Mouse (Mus musculus) kidney, embryonic 14.5 days (tissue): ENCODE data around the gene Hoxb6. TPM values are rescaled to one million over a fixed set of nuclear protein-coding genes. Genes with fewer than 3 reads are reported as not detected.

Experiments used
- ATAC-seq: fragments of 200-750 bp; cut with Nextera tagmentation; 2 replicates; pipeline ENCODE4 v1.8.0; 2017; ENCODE audit warnings: moderate number of reproducible peaks, mild to moderate bottlenecking, moderate TSS enrichment, moderate library complexity; ENCODE audit not compliant: low FRiP score, low TSS enrichment
- H3K27ac ChIP-seq: fragments of 300-500 bp; sonication (generic); 2 replicates; pipeline ENCODE4 v1.5.1; 2014; ENCODE audit warnings: low read depth, mild to moderate bottlenecking, low read length, moderate library complexity, mixed read lengths
- H3K27me3 ChIP-seq: fragments of 300-500 bp; sonication (generic); 2 replicates; pipeline ENCODE4 v1.6.1; 2014; ENCODE audit warnings: mild to moderate bottlenecking, low read length; ENCODE audit not compliant: control insufficient read depth, insufficient read depth
- H3K36me3 ChIP-seq: fragments of 300-500 bp; sonication (generic); 2 replicates; pipeline ENCODE4 v1.6.1; 2014; ENCODE audit warnings: low read length, mixed read lengths; ENCODE audit not compliant: control insufficient read depth, insufficient read depth
- H3K4me1 ChIP-seq: fragments of 300-500 bp; sonication (generic); 2 replicates; pipeline ENCODE4 v1.6.1; 2014; ENCODE audit warnings: low read length, mixed read lengths; ENCODE audit not compliant: control insufficient read depth, insufficient read depth
- H3K4me2 ChIP-seq: fragments of 300-500 bp; sonication (generic); replicated peaks from 2 replicates; pipeline ENCODE4 v1.6.1; 2014; ENCODE audit warnings: low read depth, mild to moderate bottlenecking, low read length
- H3K4me3 ChIP-seq: fragments of 300-500 bp; sonication (generic); 2 replicates; pipeline ENCODE4 v1.5.1; 2014; ENCODE audit warnings: mild to moderate bottlenecking, low read length
- H3K9ac ChIP-seq: fragments of 300-500 bp; sonication (generic); 2 replicates; pipeline ENCODE4 v1.6.1; 2014; ENCODE audit warnings: low read depth, mild to moderate bottlenecking, low read length, moderate library complexity
- H3K9me3 ChIP-seq: fragments of 300-500 bp; sonication (generic); 2 replicates; pipeline ENCODE4 v1.6.1; 2016; ENCODE audit warnings: low read length; ENCODE audit not compliant: control insufficient read depth
- WGBS: fragments of 180-500 bp; shearing (Covaris S2); extraction: QIAGEN DNeasy Blood & Tissue Kit; methylation state at CpG from one replicate; pipeline ENCODE4 v1.1.7; 2014; 5-methylcytosine and 5-hydroxymethylcytosine counted together
- polyA plus RNA-seq: library from polyadenylated mRNA; unstranded; fragments of >200 nt; fragmentation: Nextera tagmentation; extraction: Ambion mirVana; gene quantifications from 2 replicates; pipeline ENCODE4 v1.2.1, GENCODE M21; 2014

Hoxb6 gene
- polyA plus RNA-seq, 1 experiment from 2014 or later = 44.1 TPM

DNA sequence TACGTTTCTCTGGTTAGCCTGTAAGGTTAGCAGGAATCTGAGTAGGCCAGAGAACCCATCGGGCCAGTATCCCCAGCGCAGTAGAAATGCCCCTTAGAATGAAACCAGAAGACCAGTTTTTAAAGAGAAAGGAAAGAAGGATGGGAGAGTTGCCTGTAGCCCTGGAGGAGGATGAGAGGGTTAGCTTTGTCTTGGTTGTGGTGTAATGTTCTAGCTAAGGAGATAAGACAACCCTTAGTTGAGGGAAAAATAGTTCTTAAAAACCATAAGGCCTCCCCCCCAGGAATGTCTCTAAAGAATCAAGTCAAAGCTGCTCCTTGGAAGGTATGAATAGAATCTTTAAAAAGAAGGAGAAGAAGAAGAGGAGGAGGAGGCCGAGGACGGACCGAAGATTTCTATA is 30.5 kb downstream of the Hoxb6 start:
- H3K36me3 ChIP-seq = peaks cover 26% of the 10 kb centered on the region
- H3K4me2 ChIP-seq = peak overlapping the region; percentile 95
- H3K27me3 ChIP-seq = no peaks in the 10 kb centered on the region
- no peak for ATAC-seq
- H3K9ac ChIP-seq = peak overlapping the region; percentile 99
- H3K4me1 ChIP-seq = peaks cover 74% of the 10 kb centered on the region
- peak overlapping the region; percentile 53 for H3K4me3 ChIP-seq
- peak overlapping the region; percentile 100 for H3K27ac ChIP-seq
- no peaks in the 10 kb centered on the region for H3K9me3 ChIP-seq
- WGBS = 5% methylated on average over 6 of the region's 6 CpGs

- WGBS = 24% methylated on average over 10 of the region's 10 CpGs
- no peak for ATAC-seq
- Histone ChIP-seq H3K4me1 (peaks cover 74% of the 10 kb centered on the region), H3K4me2 (peak within 1 kb of the TSS; percentile 95), H3K9me3 (no peaks in the 10 kb centered on the region), H3K9ac (peak within 1 kb of the TSS; percentile 99), H3K36me3 (peaks cover 28% of the 10 kb centered on the region), H3K4me3 (peak within 1 kb of the TSS; percentile 53), H3K27me3 (no peaks in the 10 kb centered on the region), H3K27ac (peak within 1 kb of the TSS; percentile 100)
Observed at GRCm38 (mm10) chr11:96323154-96323553, 30.9 kb downstream of the Hoxb6 start, which contains the start of gene Hoxb3. Hoxb3 (plus strand) TSS chr11:96323326.

DNA sequence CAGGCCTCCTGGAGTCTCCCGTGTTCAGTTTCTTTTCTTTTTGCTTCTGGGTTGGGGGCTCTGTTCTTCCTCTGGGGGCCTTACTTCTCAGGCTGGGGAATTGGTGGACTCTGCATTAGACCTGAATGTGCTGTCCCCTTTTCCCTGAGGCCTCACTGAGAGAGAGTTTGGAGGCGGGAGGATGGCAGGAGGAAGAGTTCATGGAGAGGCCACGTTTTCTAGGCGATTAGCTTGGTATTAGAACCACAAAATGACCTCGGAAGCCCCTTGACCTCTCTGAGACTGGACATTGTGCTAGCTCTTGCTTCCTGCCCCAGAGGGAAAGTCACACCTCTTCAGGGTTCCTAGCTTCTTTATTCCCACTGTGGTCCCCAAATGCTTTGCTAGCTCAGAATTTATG is 31.8 kb downstream of the Hoxb6 start:
- 4% methylated on average over 5 of the region's 5 CpGs for WGBS
- peaks cover 79% of the 10 kb centered on the region for H3K4me1 ChIP-seq
- peak overlapping the region; percentile 53 for H3K4me3 ChIP-seq
- H3K36me3 ChIP-seq = peaks cover 28% of the 10 kb centered on the region
- peak overlapping the region; percentile 95 for H3K4me2 ChIP-seq
- H3K27ac ChIP-seq = peak overlapping the region; percentile 100
- H3K9me3 ChIP-seq = no peaks in the 10 kb centered on the region
- ATAC-seq = no peak
- peak overlapping the region; percentile 99 for H3K9ac ChIP-seq
- H3K27me3 ChIP-seq = no peaks in the 10 kb centered on the region

DNA sequence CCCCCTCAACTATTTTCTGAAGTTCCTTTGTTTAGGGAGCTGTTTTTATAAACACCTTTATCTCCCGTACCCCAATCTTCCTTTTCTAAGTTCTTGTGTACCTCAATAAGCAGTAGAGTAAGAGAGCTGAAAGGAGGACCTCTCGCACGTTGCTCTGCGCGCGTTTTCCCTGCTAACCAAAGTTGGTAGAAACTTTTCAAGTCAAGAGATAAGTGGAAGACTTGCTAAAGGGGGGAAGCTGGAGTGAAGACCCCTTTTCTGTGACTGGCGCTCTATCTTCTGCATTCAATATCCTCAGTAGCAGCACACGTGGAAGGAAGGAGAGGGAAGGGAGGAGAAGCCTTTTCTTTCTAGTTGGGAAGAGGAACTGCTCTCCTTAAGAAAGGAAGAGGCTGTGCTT is 32.7 kb downstream of the Hoxb6 start:
- 19% methylated on average over 8 of the region's 8 CpGs for WGBS
- Histone ChIP-seq H3K4me3 (peak overlapping the region; percentile 53), H3K36me3 (peaks cover 30% of the 10 kb centered on the region), H3K9ac (peak overlapping the region; percentile 99), H3K27me3 (no peaks in the 10 kb centered on the region), H3K4me1 (peaks cover 87% of the 10 kb centered on the region), H3K4me2 (peak overlapping the region; percentile 95), H3K9me3 (no peaks in the 10 kb centered on the region), H3K27ac (peak overlapping the region; percentile 100)
- ATAC-seq = no peak

DNA sequence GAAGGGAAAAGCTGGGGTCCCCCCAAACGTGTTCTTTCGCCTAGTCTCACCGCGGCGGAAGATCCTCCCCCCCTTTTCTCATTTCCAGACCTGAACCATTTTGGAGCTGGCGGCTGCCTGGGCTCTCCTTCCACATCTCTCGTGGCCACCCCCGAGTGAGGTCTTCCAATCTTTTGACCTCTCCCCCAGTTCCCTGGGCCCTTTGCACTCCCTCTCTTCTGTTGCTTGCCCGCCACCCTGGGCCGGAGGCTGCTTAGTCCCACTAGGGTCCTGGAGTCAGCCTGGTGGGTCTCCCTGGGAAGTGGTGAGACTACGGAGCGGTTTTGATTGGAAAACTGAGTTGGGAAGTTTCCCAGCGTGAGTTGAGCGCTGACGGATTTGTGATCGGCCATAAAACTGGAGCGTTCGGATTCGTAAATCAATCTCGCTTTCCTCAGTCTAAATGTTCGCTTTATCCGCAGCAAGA is 33.5 kb downstream of the Hoxb6 start:
- Histone ChIP-seq H3K4me1 (peaks cover 89% of the 10 kb centered on the region), H3K27me3 (no peaks in the 10 kb centered on the region), H3K27ac (peak overlapping the region; percentile 100), H3K36me3 (peaks cover 30% of the 10 kb centered on the region), H3K4me2 (peak overlapping the region; percentile 95), H3K4me3 (peak overlapping the region; percentile 53), H3K9me3 (no peaks in the 10 kb centered on the region), H3K9ac (peak overlapping the region; percentile 99)
- 8% methylated on average over 22 of the region's 22 CpGs for WGBS
- ATAC-seq = peak; percentile 51

DNA sequence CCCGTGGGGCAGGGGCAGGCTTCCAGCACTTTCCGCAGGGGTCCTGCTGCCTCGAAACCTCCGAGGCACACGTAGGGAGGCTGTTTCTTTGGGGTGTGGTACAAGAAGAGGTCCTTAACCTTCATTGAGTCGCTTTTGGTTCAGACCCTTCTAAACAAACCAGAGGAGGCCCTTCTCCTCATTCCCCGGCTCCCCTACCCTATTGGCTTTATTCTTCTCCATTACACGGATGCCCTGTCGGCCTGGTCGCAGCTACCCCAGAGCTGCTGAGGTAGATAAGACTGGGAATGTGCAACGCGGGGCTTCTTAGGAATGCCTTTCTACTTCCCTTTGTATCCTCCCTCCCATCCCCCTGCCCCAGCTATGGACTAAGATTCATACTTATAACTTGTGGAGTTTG is 34.4 kb downstream of the Hoxb6 start:
- 21% methylated on average over 12 of the region's 12 CpGs for WGBS
- H3K27me3 ChIP-seq = no peaks in the 10 kb centered on the region
- H3K9me3 ChIP-seq = no peaks in the 10 kb centered on the region
- H3K36me3 ChIP-seq = peaks cover 31% of the 10 kb centered on the region
- H3K4me2 ChIP-seq = peak overlapping the region; percentile 95
- H3K4me3 ChIP-seq = peak overlapping the region; percentile 53
- H3K27ac ChIP-seq = peak overlapping the region; percentile 100
- peaks cover 94% of the 10 kb centered on the region for H3K4me1 ChIP-seq
- H3K9ac ChIP-seq = peak overlapping the region; percentile 99
- ATAC-seq = no peak

- 32% methylated on average over 7 of the region's 7 CpGs for WGBS
- Histone ChIP-seq H3K4me3 (peak overlapping the region; percentile 53; the same call in 1 of the 2 replicates), H3K9ac (peak overlapping the region; percentile 99), H3K4me1 (peaks cover 94% of the 10 kb centered on the region), H3K27ac (peak overlapping the region; percentile 100), H3K36me3 (peaks cover 31% of the 10 kb centered on the region), H3K4me2 (peak overlapping the region; percentile 95), H3K27me3 (no peaks in the 10 kb centered on the region), H3K9me3 (no peaks in the 10 kb centered on the region)
- no peak for ATAC-seq
Observed at GRCm38 (mm10) chr11:96327122-96327521, 34.8 kb downstream of the Hoxb6 start.

DNA sequence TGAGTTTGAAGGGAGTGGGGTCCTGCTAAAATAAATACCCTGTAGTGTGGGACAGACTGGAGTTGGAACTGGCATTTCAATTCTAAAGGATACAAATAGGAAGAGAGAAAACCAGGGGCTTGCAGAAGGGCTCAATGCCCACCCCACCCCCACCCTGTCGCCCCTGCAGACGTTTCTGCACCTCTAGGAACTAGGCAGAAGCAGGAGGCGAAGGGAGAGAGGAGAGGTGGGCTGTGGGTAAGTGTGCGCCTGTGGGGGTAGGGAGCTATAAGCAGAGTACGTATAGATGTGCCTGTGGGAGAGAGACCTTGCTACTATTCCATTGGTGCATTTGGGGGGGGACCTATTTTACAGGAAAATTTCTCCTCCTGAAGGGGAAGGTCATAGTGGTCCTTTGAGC is 35.5 kb downstream of the Hoxb6 start:
- Histone ChIP-seq H3K9ac (peak overlapping the region; percentile 99), H3K4me1 (peaks cover 89% of the 10 kb centered on the region), H3K4me2 (peak overlapping the region; percentile 95), H3K36me3 (peaks cover 30% of the 10 kb centered on the region), H3K27ac (peak overlapping the region; percentile 100), H3K4me3 (peak overlapping the region; percentile 15; the same call in 1 of the 2 replicates), H3K9me3 (no peaks in the 10 kb centered on the region), H3K27me3 (no peaks in the 10 kb centered on the region)
- ATAC-seq = no peak
- WGBS = 26% methylated on average over 5 of the region's 5 CpGs

GRCm38 (mm10) chr11:96328605-96329004 is 36.3 kb downstream of the Hoxb6 start:
- Histone ChIP-seq H3K4me3 (peak overlapping the region; percentile 4; the same call in 1 of the 2 replicates), H3K4me2 (peak overlapping the region; percentile 95), H3K4me1 (peaks cover 89% of the 10 kb centered on the region), H3K27me3 (no peaks in the 10 kb centered on the region), H3K27ac (peak overlapping the region; percentile 100; the same call in 1 of the 2 replicates), H3K9me3 (no peaks in the 10 kb centered on the region), H3K36me3 (peaks cover 35% of the 10 kb centered on the region), H3K9ac (peak overlapping the region; percentile 99; the same call in 1 of the 2 replicates)
- no peak for ATAC-seq
- WGBS = 9% methylated on average over 8 of the region's 8 CpGs
